Mouse (Mus musculus) brain, embryonic 14.5 days (tissue): ENCODE results near the gene Kmt5b.

ENCODE experiments used
- CTCF ChIP-seq: fragments of 200-500 bp; IDR thresholded peaks from 2 replicates; pipeline ENCODE4 v1.5.1; 2012; ENCODE audit warnings: inconsistent platforms, mild to moderate bottlenecking, moderate library complexity, borderline replicate concordance; ENCODE audit not compliant: insufficient read depth, insufficient read length; ENCODE audit errors: extremely low read depth
- POLR2A ChIP-seq: fragments of 200-500 bp; IDR thresholded peaks from 2 replicates; pipeline ENCODE4 v1.6.1; 2012; ENCODE audit warnings: mild to moderate bottlenecking, inconsistent platforms, borderline replicate concordance; ENCODE audit not compliant: poor library complexity, insufficient read depth, insufficient read length, severe bottlenecking; ENCODE audit errors: extremely low read depth

DNA sequence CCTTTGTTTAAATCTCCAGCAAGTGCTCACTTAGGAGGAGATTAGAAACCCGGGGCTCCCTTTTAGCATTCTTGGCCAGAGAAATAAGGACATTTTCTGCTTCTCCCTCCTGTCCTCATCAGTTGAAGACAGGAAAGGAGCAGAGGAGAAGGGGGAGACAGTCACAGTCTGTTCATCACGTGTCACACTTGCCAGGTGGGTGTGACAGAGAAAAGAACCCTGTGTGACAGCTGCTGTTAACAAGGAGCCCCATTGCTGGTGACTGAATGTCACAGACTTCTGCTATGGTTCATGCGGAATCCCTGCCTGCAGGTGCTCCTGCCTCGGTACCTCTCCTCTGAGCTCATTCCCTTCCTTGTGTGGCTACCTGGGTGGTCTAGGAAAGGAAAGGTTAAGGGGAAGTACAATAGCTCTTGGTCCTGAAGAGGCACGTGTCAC lies 73.0 kb downstream of the Kmt5b start:
- TF ChIP-seq POLR2A (no peak), CTCF (no peak)
